Mouse (Mus musculus) brain, embryonic 14.5 days (tissue): ENCODE measurements around the gene A2m.

ENCODE experiments used
- CTCF ChIP-seq: fragments of 200-500 bp; IDR thresholded peaks from 2 replicates; pipeline ENCODE4 v1.5.1; 2012; ENCODE audit warnings: inconsistent platforms, mild to moderate bottlenecking, moderate library complexity, borderline replicate concordance; ENCODE audit not compliant: insufficient read depth, insufficient read length; ENCODE audit errors: extremely low read depth
- POLR2A ChIP-seq: fragments of 200-500 bp; IDR thresholded peaks from 2 replicates; pipeline ENCODE4 v1.6.1; 2012; ENCODE audit warnings: mild to moderate bottlenecking, inconsistent platforms, borderline replicate concordance; ENCODE audit not compliant: poor library complexity, insufficient read depth, insufficient read length, severe bottlenecking; ENCODE audit errors: extremely low read depth

DNA sequence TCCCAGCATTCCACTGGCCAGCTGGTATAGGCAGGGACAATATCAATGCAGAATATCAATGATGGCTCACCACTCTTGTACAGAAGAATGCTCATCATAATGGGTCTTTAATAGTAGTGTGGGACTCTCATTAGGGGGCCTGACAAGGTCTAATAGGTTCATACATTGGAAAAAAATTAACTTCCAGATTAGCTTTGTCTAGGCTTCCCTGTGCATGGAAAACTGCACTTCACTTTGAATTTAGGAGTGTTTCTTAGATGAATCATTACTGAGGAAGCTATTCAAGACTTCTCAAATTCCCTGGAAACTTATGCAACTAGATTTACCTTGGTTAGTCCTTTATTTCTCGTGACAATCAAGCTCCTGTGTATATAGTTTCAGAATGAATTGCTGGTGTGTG, 45.0 kb upstream of the A2m start:
- TF ChIP-seq POLR2A (no peak), CTCF (no peak)
